Mouse (Mus musculus) heart, embryonic 14.5 days (tissue): ENCODE results near the gene C030005K15Rik. TPM values are rescaled to one million over a fixed set of nuclear protein-coding genes. Genes with fewer than 3 reads are reported as not detected.

Experiments
- ATAC-seq: fragments of 200-750 bp; cut with Nextera tagmentation; 2 replicates; pipeline ENCODE4 v1.8.0; 2017; ENCODE audit warnings: low read depth, moderate TSS enrichment; ENCODE audit not compliant: insufficient number of reproducible peaks, insufficient read depth, low FRiP score
- H3K27ac ChIP-seq, 2 experiments: fragments of 200-500 bp in 1 of 2; fragments of 300-500 bp in 1 of 2; sonication (generic) in 1 of 2; replicated peaks in 1 of 2; 2 replicates each; pipeline ENCODE4 v1.5.1; 2012 to 2014; ENCODE audit warnings: low read depth in 2 of 2, low read length in 2 of 2, control low read depth in 1 of 2, mild to moderate bottlenecking in 1 of 2, mixed read lengths in 1 of 2; ENCODE audit not compliant: control insufficient read depth in 1 of 2, insufficient read depth in 1 of 2
- H3K27me3 ChIP-seq: fragments of 300-500 bp; sonication (generic); 2 replicates; pipeline ENCODE4 v1.6.1; 2014; ENCODE audit warnings: mild to moderate bottlenecking, low read length, control low read depth; ENCODE audit not compliant: control insufficient read depth, insufficient read depth
- H3K36me3 ChIP-seq: fragments of 300-500 bp; sonication (generic); 2 replicates; pipeline ENCODE4 v1.6.1; 2014; ENCODE audit warnings: mild to moderate bottlenecking, control low read depth, low read length, mixed read lengths; ENCODE audit not compliant: control insufficient read depth, insufficient read depth
- H3K4me1 ChIP-seq, 2 experiments: fragments of 200-500 bp in 1 of 2; fragments of 300-500 bp in 1 of 2; sonication (generic) in 1 of 2; 2 replicates each; pipeline ENCODE4 v1.6.1; 2012 to 2014; ENCODE audit warnings: low read length in 2 of 2, control low read depth in 1 of 2, mixed read lengths in 1 of 2; ENCODE audit not compliant: control insufficient read depth in 2 of 2, insufficient read depth in 2 of 2
- H3K4me2 ChIP-seq: fragments of 300-500 bp; sonication (generic); 2 replicates; pipeline ENCODE4 v1.6.1; 2014; ENCODE audit warnings: mild to moderate bottlenecking, low read length
- H3K4me3 ChIP-seq, 2 experiments: fragments of 200-500 bp in 1 of 2; fragments of 300-500 bp in 1 of 2; sonication (generic) in 1 of 2; 2 replicates each; pipeline ENCODE4 v1.5.1; 2012 to 2014; ENCODE audit warnings: low read length in 2 of 2, mild to moderate bottlenecking in 2 of 2, control low read depth in 1 of 2, low read depth in 1 of 2, moderate library complexity in 1 of 2; ENCODE audit not compliant: control insufficient read depth in 1 of 2, insufficient read depth in 1 of 2
- H3K9ac ChIP-seq: fragments of 300-500 bp; sonication (generic); 2 replicates; pipeline ENCODE4 v1.6.1; 2014; ENCODE audit warnings: mild to moderate bottlenecking, low read length
- H3K9me3 ChIP-seq: fragments of 300-500 bp; sonication (generic); 2 replicates; pipeline ENCODE4 v1.6.1; 2016; ENCODE audit warnings: low read length, control low read depth; ENCODE audit not compliant: control insufficient read depth
- WGBS: fragments of 180-500 bp; shearing (Covaris S2); extraction: QIAGEN DNeasy Blood & Tissue Kit; methylation state at CpG from one replicate; pipeline ENCODE4 v1.1.7; 2014; 5-methylcytosine and 5-hydroxymethylcytosine counted together
- polyA plus RNA-seq: library from polyadenylated mRNA; unstranded; fragments of >200 nt; fragmentation: Nextera tagmentation; extraction: Ambion mirVana; gene quantifications from 2 replicates; pipeline ENCODE4 v1.2.1, GENCODE M21; 2014

The C030005K15Rik gene
- polyA plus RNA-seq, 1 experiment from 2014 or later, result not detected

GRCm38 (mm10) chr10:97692913-97693312, 33.6 kb downstream of the C030005K15Rik start, which contains the start of gene Ccer1:
Gene Ccer1, plus strand, starts transcription at chr10:97693059.
- ATAC-seq, result no peak
- Histone ChIP-seq H3K36me3 (no peaks in the 10 kb centered on the region), H3K4me3 (no peak within 1 kb of the TSS), H3K27ac (no peak within 1 kb of the TSS), H3K9me3 (0 out of 2 replicates have a peak, but pooled peaks cover 2% of the 10 kb centered on the region), H3K9ac (no peak within 1 kb of the TSS), H3K4me1 (no peaks in the 10 kb centered on the region), H3K4me2 (peak within 1 kb of the TSS; percentile 41), H3K27me3 (no peaks in the 10 kb centered on the region)
- WGBS, result 67% methylated on average over 20 of the region's 20 CpGs

- Histone ChIP-seq H3K27me3 (no peaks in the 10 kb centered on the region), H3K4me3 (no peak overlapping the region), H3K36me3 (no peaks in the 10 kb centered on the region), H3K27ac (no peak overlapping the region), H3K4me1 (no peaks in the 10 kb centered on the region), H3K9ac (no peak overlapping the region), H3K4me2 (no peak overlapping the region), H3K9me3 (no peaks in the 10 kb centered on the region)
- 76% methylated on average over 3 of the region's 3 CpGs for WGBS
- no peak for ATAC-seq
Observed at GRCm38 (mm10) chr10:97689425-97689824, 37.1 kb downstream of the C030005K15Rik start.

- H3K9ac ChIP-seq, result no peak overlapping the region
- H3K27me3 ChIP-seq, result no peaks in the 10 kb centered on the region
- no peaks in the 10 kb centered on the region for H3K36me3 ChIP-seq
- H3K9me3 ChIP-seq, result no peaks in the 10 kb centered on the region
- no peaks in the 10 kb centered on the region for H3K4me1 ChIP-seq
- 66% methylated on average over 1 of the region's 1 CpGs for WGBS
- no peak overlapping the region for H3K4me3 ChIP-seq
- no peak overlapping the region for H3K4me2 ChIP-seq
- H3K27ac ChIP-seq, result no peak overlapping the region
- no peak for ATAC-seq
Observed at GRCm38 (mm10) chr10:97687198-97687597, 39.4 kb downstream of the C030005K15Rik start.

- no peaks in the 10 kb centered on the region for H3K4me1 ChIP-seq
- no peaks in the 10 kb centered on the region for H3K9me3 ChIP-seq
- no peaks in the 10 kb centered on the region for H3K36me3 ChIP-seq
- no peak overlapping the region for H3K4me2 ChIP-seq
- H3K27ac ChIP-seq, result no peak overlapping the region
- ATAC-seq, result no peak
- no peak overlapping the region for H3K4me3 ChIP-seq
- H3K27me3 ChIP-seq, result no peaks in the 10 kb centered on the region
- H3K9ac ChIP-seq, result no peak overlapping the region
Observed at GRCm38 (mm10) chr10:97682981-97683380, 43.6 kb downstream of the C030005K15Rik start.

Other genes with a start within 250 kb of the C030005K15Rik start
- 255 and 294 TPM in 2 replicates for gene Dcn, start 247.1 kb downstream of the C030005K15Rik start, polyA plus RNA-seq
- 106 and 128 TPM in 2 replicates for gene Lum, start 161.6 kb downstream of the C030005K15Rik start, polyA plus RNA-seq
- gene Kera, start 119.9 kb downstream of the C030005K15Rik start, polyA plus RNA-seq, result 0.20 TPM in 1 of 2 replicates, not detected in the other
- gene Epyc, start 82.7 kb downstream of the C030005K15Rik start, polyA plus RNA-seq, result 0.27 and 1.2 TPM in 2 replicates
- gene Ccer1, start 33.7 kb downstream of the C030005K15Rik start, polyA plus RNA-seq, result not detected in 2 replicates